Mouse (Mus musculus) heart, embryonic 15.5 days (tissue): ENCODE measurements around the gene Cnot8. TPM values are rescaled to one million over a fixed set of nuclear protein-coding genes. Genes with fewer than 3 reads are reported as not detected.

Source experiments
- ATAC-seq: fragments of 200-750 bp; cut with Nextera tagmentation; replicated peaks from 2 replicates; pipeline ENCODE4 v1.8.0; 2017; ENCODE audit warnings: low read depth, moderate TSS enrichment; ENCODE audit not compliant: insufficient number of reproducible peaks, insufficient read depth, low FRiP score
- H3K27ac ChIP-seq: fragments of 300-500 bp; sonication (generic); 2 replicates; pipeline ENCODE4 v1.5.1; 2015; ENCODE audit warnings: mild to moderate bottlenecking, inconsistent platforms
- H3K27me3 ChIP-seq: fragments of 300-500 bp; sonication (generic); 2 replicates; pipeline ENCODE4 v1.6.1; 2015; ENCODE audit warnings: inconsistent platforms
- H3K36me3 ChIP-seq: fragments of 300-500 bp; sonication (generic); 2 replicates; pipeline ENCODE4 v1.6.1; 2015; ENCODE audit warnings: mild to moderate bottlenecking, inconsistent platforms
- H3K4me1 ChIP-seq: fragments of 300-500 bp; sonication (generic); replicated peaks from 2 replicates; pipeline ENCODE4 v1.6.1; 2015; ENCODE audit warnings: inconsistent platforms
- H3K4me2 ChIP-seq: fragments of 300-500 bp; sonication (generic); 2 replicates; pipeline ENCODE4 v1.6.1; 2015; ENCODE audit warnings: inconsistent platforms, mild to moderate bottlenecking, moderate library complexity
- H3K4me3 ChIP-seq: fragments of 300-500 bp; sonication (generic); 2 replicates; pipeline ENCODE4 v1.5.1; 2015; ENCODE audit warnings: mild to moderate bottlenecking, inconsistent platforms
- H3K9ac ChIP-seq: fragments of 300-500 bp; sonication (generic); 2 replicates; pipeline ENCODE4 v1.6.1; 2015; ENCODE audit warnings: mild to moderate bottlenecking, inconsistent platforms
- H3K9me3 ChIP-seq: fragments of 300-500 bp; sonication (generic); replicated peaks from 2 replicates; pipeline ENCODE4 v1.6.1; 2016; ENCODE audit warnings: inconsistent platforms
- WGBS: fragments of 180-500 bp; shearing (Covaris S2); methylation state at CpG from one replicate; pipeline ENCODE4 v1.1.7; 2015; ENCODE audit warnings: mixed read lengths; 5-methylcytosine and 5-hydroxymethylcytosine counted together
- polyA plus RNA-seq: library from polyadenylated mRNA; unstranded; fragments of >200 nt; fragmentation: Nextera tagmentation; extraction: Ambion mirVana; gene quantifications from 2 replicates; pipeline ENCODE4 v1.2.1, GENCODE M21; 2015

The Cnot8 gene
- polyA plus RNA-seq, 1 experiment from 2014 or later, result 67.6 TPM

- no peak overlapping the region for H3K27ac ChIP-seq
- peaks cover 84% of the 10 kb centered on the region for H3K36me3 ChIP-seq
- no peak overlapping the region for H3K9ac ChIP-seq
- H3K27me3 ChIP-seq, result no peaks in the 10 kb centered on the region
- no peak overlapping the region for H3K4me3 ChIP-seq
- H3K9me3 ChIP-seq, result no peaks in the 10 kb centered on the region
- ATAC-seq, result no peak
- H3K4me1 ChIP-seq, result no peaks in the 10 kb centered on the region
- 94% methylated on average over 3 of the region's 3 CpGs for WGBS
- H3K4me2 ChIP-seq, result no peak overlapping the region
Observed at GRCm38 (mm10) chr11:58132026-58132425, 28.1 kb downstream of the Cnot8 start.

GRCm38 (mm10) chr11:58134869-58135268 lies 30.9 kb downstream of the Cnot8 start:
- H3K9me3 ChIP-seq, result no peaks in the 10 kb centered on the region
- H3K4me1 ChIP-seq, result no peaks in the 10 kb centered on the region
- H3K9ac ChIP-seq, result no peak overlapping the region
- ATAC-seq, result no peak
- H3K4me2 ChIP-seq, result no peak overlapping the region
- peaks cover 85% of the 10 kb centered on the region for H3K36me3 ChIP-seq
- no peak overlapping the region for H3K4me3 ChIP-seq
- H3K27me3 ChIP-seq, result no peaks in the 10 kb centered on the region
- H3K27ac ChIP-seq, result no peak overlapping the region

GRCm38 (mm10) chr11:58135296-58135695 lies 31.3 kb downstream of the Cnot8 start:
- ATAC-seq, result no peak
- Histone ChIP-seq H3K9ac (no peak overlapping the region), H3K9me3 (no peaks in the 10 kb centered on the region), H3K27me3 (no peaks in the 10 kb centered on the region), H3K4me1 (no peaks in the 10 kb centered on the region), H3K36me3 (peaks cover 84% of the 10 kb centered on the region), H3K27ac (no peak overlapping the region), H3K4me2 (no peak overlapping the region), H3K4me3 (no peak overlapping the region)

DNA sequence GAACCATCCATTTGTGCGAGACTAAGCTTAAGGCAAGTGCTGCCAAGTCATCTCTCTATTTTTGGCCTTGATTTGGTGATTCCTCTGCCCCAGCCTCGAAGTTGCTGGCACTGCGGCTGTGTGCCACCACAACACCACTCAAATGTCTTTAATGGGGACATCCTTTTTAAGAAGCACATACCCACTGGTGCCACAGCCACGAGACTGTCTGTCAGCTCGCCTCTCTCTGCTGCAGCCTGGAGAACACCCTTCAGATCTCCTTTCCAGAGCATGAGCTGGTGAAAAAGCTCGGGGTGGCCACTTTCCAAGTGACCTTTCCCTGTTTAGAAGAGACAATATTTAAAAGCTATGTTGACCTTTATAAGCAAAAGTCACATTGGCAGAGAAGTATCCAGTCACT lies 32.7 kb downstream of the Cnot8 start:
- no peaks in the 10 kb centered on the region for H3K9me3 ChIP-seq
- WGBS, result 88% methylated on average over 6 of the region's 6 CpGs
- no peak for ATAC-seq

DNA sequence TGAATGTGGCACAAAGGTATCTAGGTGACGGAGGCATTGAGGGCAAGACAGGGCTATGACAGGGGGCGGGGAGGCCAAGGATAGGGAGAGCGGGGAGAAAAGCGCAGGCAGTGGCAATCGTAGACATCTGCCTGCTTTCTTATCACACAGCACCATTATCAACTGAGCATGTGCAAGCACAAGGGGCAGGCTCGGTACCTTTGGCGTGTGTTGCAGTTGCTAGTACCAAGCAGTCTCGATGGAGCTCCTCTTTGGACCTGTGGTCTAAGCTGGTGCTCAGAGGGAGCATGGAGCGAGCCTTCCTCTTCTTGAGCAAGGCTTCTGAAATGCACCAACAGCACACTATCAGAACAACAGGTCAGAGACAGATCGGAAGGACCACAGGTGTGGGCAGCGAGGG lies 34.9 kb downstream of the Cnot8 start:
- H3K27me3 ChIP-seq, result no peaks in the 10 kb centered on the region
- H3K36me3 ChIP-seq, result peaks cover 72% of the 10 kb centered on the region
- no peak overlapping the region for H3K9ac ChIP-seq
- no peak overlapping the region for H3K4me3 ChIP-seq
- no peak overlapping the region for H3K27ac ChIP-seq
- no peaks in the 10 kb centered on the region for H3K9me3 ChIP-seq
- WGBS, result 83% methylated on average over 11 of the region's 11 CpGs
- ATAC-seq, result no peak
- no peaks in the 10 kb centered on the region for H3K4me1 ChIP-seq
- H3K4me2 ChIP-seq, result no peak overlapping the region

More for the DNA sequence above, 32.7 kb downstream of the Cnot8 start:
- Histone ChIP-seq H3K4me1 (no peaks in the 10 kb centered on the region), H3K36me3 (peaks cover 87% of the 10 kb centered on the region), H3K9ac (no peak overlapping the region), H3K27ac (no peak overlapping the region), H3K4me3 (no peak overlapping the region), H3K27me3 (no peaks in the 10 kb centered on the region), H3K4me2 (no peak overlapping the region)

DNA sequence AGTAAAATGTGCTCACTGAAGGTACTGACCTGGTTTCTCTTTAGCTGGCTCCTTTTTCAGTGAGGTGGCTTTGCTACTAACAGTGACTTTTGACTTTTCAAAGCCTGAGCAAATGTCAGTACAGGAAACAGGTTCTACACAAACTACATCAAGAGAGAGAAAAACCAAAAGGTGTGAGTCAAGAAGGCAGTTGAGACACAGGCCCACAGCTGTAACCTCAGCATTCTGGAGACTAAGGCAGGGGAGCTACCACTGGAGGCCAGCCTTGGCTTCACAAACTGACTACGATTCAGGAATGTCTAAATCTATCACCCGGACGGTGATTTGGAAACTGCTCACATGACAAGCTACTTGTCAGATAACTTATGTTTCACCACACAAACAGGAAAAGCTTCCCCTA lies 35.5 kb downstream of the Cnot8 start:
- ATAC-seq, result no peak
- peaks cover 72% of the 10 kb centered on the region for H3K36me3 ChIP-seq
- no peak overlapping the region for H3K4me3 ChIP-seq
- WGBS, result 56% methylated on average over 3 of the region's 3 CpGs
- H3K4me1 ChIP-seq, result no peaks in the 10 kb centered on the region
- H3K27me3 ChIP-seq, result no peaks in the 10 kb centered on the region
- no peaks in the 10 kb centered on the region for H3K9me3 ChIP-seq
- H3K9ac ChIP-seq, result no peak overlapping the region
- no peak overlapping the region for H3K4me2 ChIP-seq
- H3K27ac ChIP-seq, result no peak overlapping the region

GRCm38 (mm10) chr11:58143704-58144426 lies 39.9 kb downstream of the Cnot8 start:
- no peak for ATAC-seq
- 89% methylated on average over 9 of the region's 9 CpGs for WGBS
- Histone ChIP-seq H3K36me3 (peaks cover 63% of the 10 kb centered on the region), H3K4me2 (no peak overlapping the region), H3K9ac (no peak overlapping the region), H3K27me3 (no peaks in the 10 kb centered on the region), H3K9me3 (no peaks in the 10 kb centered on the region), H3K4me1 (0 out of 2 replicates have a peak, but pooled peaks cover 6% of the 10 kb centered on the region), H3K27ac (no peak overlapping the region), H3K4me3 (no peak overlapping the region)

GRCm38 (mm10) chr11:58146241-58146640 lies 42.3 kb downstream of the Cnot8 start:
- Histone ChIP-seq H3K4me3 (no peak overlapping the region), H3K9me3 (no peaks in the 10 kb centered on the region), H3K27me3 (no peaks in the 10 kb centered on the region), H3K4me2 (no peak overlapping the region), H3K36me3 (peaks cover 58% of the 10 kb centered on the region), H3K9ac (no peak overlapping the region), H3K27ac (no peak overlapping the region), H3K4me1 (0 out of 2 replicates have a peak, but pooled peaks cover 6% of the 10 kb centered on the region)
- ATAC-seq, result no peak
- 52% methylated on average over 5 of the region's 5 CpGs for WGBS

- H3K9ac ChIP-seq, result no peak overlapping the region
- no peaks in the 10 kb centered on the region for H3K4me1 ChIP-seq
- H3K9me3 ChIP-seq, result no peaks in the 10 kb centered on the region
- H3K36me3 ChIP-seq, result peaks cover 49% of the 10 kb centered on the region
- ATAC-seq, result no peak
- H3K4me2 ChIP-seq, result no peak overlapping the region
- 53% methylated on average over 9 of the region's 9 CpGs for WGBS
- H3K4me3 ChIP-seq, result no peak overlapping the region
- H3K27me3 ChIP-seq, result no peaks in the 10 kb centered on the region
- H3K27ac ChIP-seq, result no peak overlapping the region
Observed at GRCm38 (mm10) chr11:58155458-58155857, 51.5 kb downstream of the Cnot8 start.

DNA sequence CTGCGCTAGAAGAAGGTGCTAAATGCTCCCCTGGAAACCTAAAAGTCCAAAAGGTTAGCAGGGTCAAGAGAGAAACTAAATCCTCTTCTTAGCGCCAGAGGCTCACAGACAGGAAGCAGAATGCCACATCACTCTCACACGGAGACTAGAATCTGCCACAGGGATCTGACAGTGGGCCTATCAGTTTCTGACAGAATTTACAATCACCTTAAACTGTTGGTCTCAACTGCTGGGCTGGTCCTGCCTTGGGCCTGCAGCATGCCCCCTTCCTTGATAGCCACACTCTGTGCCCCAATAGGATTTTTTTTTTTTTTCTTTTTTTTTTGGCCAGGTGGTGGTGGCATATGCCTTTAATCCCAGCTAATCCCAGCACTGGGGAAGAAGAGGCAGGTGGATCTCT lies 52.9 kb downstream of the Cnot8 start:
- no peaks in the 10 kb centered on the region for H3K9me3 ChIP-seq
- H3K4me2 ChIP-seq, result no peak overlapping the region
- H3K27me3 ChIP-seq, result no peaks in the 10 kb centered on the region
- no peak overlapping the region for H3K4me3 ChIP-seq
- no peaks in the 10 kb centered on the region for H3K4me1 ChIP-seq
- 70% methylated on average over 3 of the region's 3 CpGs for WGBS
- no peak overlapping the region for H3K9ac ChIP-seq
- no peak overlapping the region for H3K27ac ChIP-seq
- ATAC-seq, result no peak
- H3K36me3 ChIP-seq, result peaks cover 45% of the 10 kb centered on the region

DNA sequence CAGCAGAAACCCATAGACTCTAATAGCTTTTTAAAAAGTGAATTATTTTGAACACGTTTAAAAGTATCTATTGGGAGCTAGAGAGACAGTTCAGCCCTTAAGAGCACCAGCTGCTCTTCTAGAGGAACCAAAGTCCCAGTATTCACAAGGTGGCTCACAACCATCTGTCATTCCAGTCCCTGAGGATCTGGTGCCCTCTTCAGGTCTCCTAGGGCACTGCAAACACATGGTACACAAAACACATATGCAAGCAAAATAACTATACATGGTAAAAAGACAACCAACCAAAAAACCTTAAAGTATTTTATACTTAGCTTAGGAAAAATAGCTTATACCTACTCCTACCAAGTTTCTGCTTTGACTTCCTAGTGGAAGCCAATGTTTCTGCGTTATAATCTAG lies 61.1 kb downstream of the Cnot8 start:
- Histone ChIP-seq H3K4me2 (no peak overlapping the region), H3K4me3 (no peak overlapping the region), H3K9ac (no peak overlapping the region), H3K9me3 (no peaks in the 10 kb centered on the region), H3K36me3 (peaks cover 44% of the 10 kb centered on the region), H3K4me1 (peaks cover 10% of the 10 kb centered on the region; the same call in 1 of the 2 replicates), H3K27me3 (no peaks in the 10 kb centered on the region), H3K27ac (no peak overlapping the region)
- WGBS, result 92% methylated on average over 2 of the region's 2 CpGs
- ATAC-seq, result no peak

- H3K27ac ChIP-seq, result peak overlapping the region; percentile 74
- H3K27me3 ChIP-seq, result no peaks in the 10 kb centered on the region
- WGBS, result 0% methylated on average over 8 of the region's 8 CpGs
- H3K9ac ChIP-seq, result peak overlapping the region; percentile 73
- H3K4me1 ChIP-seq, result peaks cover 22% of the 10 kb centered on the region
- H3K4me2 ChIP-seq, result peak overlapping the region; percentile 91
- H3K36me3 ChIP-seq, result peaks cover 36% of the 10 kb centered on the region
- H3K4me3 ChIP-seq, result peak overlapping the region; percentile 88
- no peak for ATAC-seq
- H3K9me3 ChIP-seq, result no peaks in the 10 kb centered on the region
Observed at GRCm38 (mm10) chr11:58167822-58168166, 63.8 kb downstream of the Cnot8 start.
